Mouse (Mus musculus): ENCODE measurements around the gene H3f3a. TPM values are rescaled to one million over a fixed set of nuclear protein-coding genes. Genes with fewer than 3 reads are reported as not detected.

H3f3a gene
- total RNA-seq, 2 experiments from 2014 or later, result 959 to 1,008 TPM

DNA sequence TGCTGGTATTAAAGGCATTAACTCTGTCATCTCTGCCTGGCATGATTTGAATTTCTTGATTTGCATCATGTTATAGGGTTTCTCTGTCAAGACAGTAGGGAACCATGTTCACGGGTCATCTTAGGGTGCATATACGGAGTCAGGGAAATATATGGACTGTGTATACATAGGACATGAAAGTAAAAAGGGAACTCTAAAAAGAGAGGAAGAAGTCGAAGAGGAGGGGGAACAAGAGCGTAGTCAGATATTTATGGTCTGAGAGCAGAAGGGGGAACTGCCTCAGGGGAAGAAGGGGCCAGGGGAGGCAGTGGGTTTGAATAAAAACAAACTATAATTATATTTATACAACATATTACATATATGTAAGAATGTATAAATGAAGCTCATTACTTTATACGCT is 8.5 kb upstream of the H3f3a start:
- DNase-seq, result no peak

DNA sequence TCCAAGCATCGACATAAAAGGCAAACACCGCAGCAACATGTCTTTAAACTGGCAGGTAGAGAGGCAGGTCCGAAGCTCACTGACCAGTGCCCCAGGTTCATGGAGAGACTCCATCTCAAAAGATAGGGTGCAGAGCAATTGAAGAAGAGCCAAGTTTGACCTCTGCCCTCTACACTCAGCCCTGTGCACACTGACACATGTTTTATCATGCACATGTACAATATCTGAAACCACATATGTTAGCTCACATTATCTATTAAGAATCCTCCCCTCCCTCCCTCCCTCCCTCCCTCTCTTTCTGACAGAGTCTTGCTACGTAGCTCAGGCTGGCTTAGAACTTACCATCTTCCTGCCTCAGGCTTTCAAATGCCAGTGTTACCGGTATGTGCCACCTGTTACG is 7.4 kb upstream of the H3f3a start:
- no peak for DNase-seq

DNA sequence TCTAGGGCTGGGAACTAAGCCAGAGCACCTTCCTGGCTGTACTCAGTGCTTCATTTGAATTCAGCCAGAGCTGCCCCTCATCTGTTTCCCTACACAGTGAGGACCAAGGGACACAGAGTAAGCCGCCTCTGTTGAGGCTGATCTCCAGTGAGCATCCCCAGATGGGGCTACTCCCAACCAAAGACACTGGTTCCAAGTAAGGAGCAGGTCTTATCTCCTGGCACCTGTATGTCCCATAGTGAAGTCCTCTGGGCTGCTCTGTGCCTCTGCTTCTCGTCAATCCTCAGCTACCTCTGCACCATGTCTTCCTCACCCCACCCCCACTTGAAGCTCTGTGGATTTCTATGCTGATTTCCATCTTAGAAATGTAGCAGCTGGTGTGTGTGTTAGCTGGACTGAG is 4.3 kb upstream of the H3f3a start:
- no peak for DNase-seq

DNA sequence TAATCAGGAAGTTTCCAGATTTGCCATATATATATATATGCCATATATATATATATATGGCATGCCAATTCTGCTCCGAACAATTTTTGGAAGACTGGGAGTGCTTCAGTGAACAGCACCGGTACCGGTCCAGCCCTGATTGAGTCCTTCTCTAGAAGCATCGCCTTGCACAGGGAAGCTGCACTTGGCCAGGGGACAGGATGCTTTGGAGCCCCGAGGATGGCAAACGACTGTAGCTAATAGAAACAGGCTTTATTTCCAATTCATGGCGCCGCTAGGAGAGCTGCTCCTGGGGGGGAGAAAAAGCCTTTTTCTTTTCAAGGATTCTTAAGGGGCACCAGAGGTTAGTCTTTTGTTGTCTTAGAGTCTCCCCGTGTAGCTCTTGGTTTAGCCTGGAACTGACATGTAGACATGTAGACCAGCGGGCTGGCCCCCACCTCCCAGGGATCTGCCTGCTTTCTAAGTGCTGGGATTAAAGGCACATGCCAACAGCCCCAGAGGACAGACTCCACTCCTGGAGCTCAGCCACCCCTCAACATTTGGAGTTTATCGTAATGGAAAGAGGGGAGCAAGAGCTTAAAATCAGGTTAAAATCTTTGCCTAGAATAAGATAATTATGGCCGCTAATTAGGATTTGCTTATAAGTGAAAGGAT is 1.8 kb upstream of the H3f3a start:
- peak; percentile 27 for DNase-seq

DNA sequence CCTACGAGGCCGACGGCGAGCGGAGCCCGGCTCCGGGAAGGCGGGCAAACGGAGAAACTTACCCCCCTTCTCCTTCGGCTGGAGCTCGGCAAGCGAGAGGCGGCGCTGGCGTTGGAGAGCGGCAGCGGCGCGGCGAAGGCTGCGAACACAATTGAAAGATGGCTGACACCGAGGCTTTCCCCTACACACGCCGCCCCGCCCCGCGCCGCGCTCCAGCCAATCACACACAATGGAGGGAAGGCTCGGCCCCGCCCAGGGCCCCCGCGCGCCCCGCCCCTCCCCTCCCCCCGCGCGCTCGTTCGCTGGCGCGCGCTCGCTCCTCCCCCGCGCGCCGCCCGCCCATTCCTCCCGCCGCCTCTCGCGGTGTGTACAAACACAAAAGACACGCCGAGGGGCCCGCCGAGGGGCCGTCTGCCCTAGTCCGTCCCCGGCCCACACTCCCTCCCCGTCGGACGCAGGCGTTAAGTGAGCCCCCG is 296 bp downstream of the H3f3a start:
- DNase-seq, result peak; percentile 97

DNA sequence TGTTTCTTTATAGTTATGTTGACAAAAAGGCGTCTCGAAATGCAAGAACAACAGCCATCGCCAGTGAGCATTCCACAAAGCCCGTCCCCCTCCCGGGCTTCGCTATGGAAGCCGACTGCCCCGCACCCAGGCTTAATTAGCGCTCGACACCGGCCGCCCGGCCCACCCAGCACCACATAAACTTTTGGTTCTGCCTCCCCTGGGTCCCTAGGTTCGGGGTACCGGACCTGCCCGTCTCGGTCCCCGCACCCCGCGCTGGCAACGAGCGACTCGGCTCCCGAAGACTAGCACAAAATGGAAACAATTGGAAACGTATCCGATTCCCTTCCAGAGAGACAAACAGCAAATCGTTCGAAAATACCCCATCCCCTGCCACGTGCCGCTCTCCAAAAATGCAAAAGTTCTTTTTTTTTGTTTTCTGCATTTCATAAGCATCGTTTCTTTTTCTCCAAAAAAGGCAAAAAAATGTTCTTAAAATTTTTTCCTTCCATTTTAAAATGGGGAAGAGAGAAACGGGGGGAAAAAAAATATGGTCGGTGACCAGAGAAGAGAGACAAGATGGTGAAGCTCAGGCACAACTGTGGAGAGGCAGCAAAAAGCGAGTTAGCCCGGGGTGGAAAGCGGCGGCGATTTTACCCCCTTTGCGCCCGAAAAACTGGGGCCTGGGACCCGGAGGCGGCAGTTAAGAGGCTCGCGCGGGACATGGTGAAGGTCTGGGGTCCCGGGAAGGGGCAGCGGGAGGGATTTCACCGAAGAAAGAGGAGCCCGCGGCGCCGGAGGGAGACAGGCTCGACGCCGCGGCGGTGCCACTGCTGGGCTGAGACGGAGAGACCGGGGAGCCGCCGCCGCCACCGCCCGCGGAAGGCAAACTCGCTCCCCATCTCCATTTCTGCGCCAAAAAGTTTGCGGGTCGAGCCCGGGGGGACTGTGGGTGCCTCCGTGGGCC is 1.0 kb downstream of the H3f3a start:
- DNase-seq, result peak; percentile 65

DNA sequence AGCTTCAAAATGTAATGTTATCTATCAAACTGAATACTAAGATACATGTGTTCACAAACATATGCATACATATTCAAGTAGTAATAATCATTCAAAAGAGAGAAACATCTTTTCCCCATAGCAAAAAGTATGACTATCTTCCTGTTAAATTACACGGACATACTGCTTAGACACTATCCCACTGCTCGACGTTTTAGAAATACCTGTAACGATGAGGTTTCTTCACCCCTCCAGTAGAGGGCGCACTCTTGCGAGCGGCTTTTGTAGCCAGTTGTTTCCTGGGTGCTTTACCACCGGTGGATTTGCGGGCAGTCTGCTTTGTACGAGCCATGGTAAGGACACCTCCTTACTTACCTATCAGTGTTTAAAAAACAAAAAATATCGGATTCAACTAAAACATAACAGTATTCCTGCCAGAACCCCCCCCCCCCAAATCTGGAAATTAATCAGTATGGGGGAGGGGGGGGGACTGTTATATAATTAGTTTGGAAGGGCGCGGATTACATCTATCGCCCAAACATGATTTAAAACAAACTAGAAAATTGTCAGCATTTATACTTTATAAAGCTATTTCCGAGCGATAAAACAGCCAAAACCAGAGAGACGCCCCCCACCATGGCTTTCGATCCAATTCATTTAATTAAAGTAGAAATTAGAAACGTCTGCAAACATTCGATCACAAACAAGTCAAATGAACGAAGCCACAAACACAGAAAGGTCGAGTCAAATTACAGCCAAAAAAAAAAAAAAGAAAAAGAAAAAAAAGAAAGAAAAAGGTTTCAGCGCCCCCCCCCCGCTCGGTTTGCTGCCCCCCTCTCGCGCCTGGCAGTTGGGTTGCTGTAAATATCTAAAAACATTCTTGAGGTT is 1.9 kb downstream of the H3f3a start:
- DNase-seq, result no peak

DNA sequence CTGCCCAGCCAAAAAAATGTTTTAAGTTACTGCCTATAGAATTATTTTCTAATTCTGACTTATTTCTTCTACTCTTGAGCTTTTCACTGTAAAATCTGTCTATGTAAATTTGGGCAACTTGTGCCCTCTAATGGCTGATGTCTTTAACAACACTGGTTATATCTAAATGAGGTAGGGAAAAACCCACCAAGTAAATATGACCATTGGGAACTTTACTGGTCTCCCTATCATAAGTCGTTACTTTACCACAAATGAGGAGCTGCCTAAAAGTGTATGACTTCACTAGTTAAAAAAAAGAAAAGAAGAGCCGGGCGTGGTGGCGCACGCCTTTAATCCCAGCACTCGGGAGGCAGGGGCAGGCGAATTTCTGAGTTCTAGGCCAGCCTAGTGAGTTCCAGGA is 2.8 kb downstream of the H3f3a start:
- no peak for DNase-seq

DNA sequence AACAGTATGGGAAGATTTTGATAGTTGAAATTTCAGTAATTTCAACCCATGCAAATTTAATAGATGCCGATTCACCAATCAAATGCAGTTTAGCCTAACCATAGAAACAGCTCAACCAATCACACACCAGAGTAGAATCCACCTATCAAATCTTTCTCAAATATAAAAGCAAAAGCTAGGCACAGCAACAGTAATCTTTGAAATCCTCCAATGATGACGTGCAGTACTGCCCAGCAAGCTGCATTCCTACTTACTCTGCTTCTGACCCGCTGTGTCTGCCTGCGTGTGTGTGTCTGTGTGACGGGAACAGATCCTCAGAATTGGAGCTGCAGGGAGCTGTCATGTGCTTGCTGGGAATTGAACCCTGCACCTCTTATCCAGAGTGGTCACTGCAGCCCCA is 4.9 kb downstream of the H3f3a start:
- DNase-seq, result no peak

DNA sequence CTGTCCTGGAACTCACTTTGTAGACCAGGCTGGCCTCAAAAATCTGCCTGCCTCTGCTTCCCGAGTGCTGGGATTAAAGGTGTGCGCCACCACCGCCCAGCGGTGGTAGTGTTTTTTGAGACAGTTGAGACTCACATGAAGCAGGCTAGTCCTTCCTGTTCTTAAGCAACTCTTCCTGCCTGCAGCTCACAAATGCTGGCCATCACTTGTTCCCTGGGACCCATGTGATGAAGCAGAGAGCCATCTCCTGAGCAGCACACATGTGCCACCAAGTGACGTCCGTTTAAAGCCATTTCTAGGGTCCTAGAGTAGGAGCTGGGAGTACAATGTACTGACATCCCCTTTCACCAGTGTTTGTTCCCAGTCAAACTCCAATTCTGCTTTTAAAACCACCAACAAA is 9.9 kb downstream of the H3f3a start:
- DNase-seq, result no peak

DNA sequence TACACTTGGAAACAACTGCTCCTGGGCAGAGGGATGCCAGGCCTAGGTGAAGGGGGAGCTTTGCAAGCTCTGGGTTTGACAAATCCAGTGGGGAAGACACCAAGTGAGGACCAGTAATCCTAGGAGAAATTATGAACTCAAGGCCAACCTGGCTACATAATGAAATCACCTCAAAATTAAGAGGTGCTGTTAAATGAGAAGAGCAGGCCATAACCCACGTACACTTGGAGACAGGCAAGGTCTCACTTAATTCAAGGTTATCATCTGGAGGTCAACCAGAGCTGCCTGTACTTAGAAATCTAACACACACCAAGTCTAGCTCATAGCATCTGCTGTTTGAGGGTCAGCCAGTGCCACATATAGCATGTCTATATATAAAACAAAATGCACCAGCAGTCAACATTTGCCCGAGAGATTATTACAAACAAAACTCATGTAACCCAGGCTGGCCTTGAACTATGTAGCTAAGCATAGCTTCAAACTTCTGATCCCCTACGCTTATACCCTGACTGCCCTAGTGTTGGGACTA is 12.2 kb downstream of the H3f3a start:
- DNase-seq, result no peak

DNA sequence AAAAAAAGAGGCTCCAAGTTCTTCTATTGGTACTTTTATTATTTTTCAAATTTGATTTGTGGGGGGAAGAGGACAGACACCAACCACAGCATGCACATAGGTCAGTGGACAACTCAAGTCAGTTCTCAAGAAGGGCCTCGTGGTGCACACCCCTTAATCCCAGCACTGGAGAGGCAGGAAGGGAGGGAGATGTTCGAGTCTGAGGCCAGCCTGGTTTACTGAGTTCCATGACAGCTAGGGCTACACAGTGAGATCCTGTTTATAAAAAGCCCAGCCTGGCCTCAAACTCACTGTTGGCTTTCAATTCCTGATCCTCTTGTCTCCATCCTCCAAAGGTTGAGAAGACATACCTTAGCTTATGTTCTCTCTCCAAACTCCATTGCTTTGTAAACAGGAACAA is 12.9 kb downstream of the H3f3a start:
- no peak for DNase-seq

DNA sequence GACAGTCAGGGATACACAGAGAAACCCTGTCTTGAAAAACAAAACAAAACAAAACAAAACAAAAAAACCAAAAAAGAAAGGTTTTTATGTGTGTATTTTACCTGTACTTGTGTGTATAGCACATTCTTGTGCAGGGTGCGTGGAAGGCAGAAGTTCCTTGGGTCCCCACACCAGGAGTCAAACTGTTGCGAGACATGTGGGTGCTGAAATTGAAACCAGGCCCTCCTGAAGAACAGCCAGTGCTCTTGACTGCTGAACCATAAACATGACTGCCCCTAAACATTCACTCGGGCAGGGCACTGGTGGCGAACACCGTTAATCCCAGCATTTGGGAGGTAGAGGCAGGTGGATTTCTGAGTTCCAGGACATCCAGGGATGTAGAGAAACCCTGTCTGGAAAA is 13.7 kb downstream of the H3f3a start:
- DNase-seq, result no peak

DNA sequence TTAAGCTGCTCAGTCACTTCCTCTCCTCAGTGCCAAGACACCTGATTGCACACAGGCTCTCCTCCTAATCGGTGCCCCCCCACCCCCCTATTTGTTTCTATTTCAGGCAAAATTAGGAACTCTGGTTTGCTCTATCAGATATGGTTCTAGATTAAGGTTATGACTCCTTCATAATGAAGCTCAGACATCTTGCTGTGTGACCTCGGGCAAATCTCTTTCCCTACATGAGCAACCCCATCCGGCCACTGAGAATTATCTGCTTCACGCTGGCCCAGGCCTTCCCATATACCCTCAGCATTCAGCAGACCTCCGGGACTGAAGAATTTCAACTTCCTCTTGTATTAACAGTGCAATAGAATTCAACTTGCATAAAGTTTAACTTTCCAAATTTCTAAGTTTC is 14.5 kb downstream of the H3f3a start:
- DNase-seq, result no peak

DNA sequence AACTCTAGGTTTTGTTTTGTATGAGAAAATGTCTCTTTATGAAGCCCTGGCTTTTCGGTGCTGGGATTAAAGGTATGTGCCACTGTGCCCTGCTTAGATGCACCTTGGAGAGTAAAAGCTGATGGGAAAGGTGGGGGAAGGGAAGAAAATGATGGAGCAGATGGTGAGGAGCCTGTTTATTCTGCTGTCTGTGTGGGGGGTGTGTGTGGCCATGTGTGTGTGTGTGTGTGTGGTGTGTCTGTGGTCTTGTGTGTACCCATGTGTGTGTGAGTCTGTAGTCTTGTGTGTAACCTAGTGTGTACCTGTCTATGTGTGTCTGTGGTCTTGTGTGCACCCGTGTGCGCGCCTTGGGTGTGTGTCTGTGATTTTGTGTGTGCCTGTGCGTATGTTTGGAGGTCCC is 15.1 kb downstream of the H3f3a start:
- DNase-seq, result no peak

DNA sequence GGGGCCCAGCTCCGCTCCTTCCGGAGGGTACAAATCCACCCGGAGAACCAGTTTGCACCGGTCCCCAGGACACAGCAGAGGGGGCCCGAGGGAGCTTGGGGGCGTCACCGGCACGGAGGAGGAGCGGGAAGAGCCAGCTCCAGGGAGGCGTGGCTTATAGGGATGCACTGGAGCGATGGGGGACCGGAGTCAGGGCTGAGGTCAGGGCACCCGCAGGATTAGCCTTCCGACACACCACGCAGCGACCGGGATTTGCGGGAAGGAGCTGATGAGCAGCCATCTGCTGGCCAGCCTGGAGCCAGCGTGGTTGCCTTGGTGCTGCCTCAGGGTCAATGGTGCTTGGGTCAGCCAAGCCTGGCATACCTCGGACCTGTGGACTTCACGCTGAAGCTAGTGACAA is 19.6 kb downstream of the H3f3a start:
- DNase-seq, result peak; percentile 58

DNA sequence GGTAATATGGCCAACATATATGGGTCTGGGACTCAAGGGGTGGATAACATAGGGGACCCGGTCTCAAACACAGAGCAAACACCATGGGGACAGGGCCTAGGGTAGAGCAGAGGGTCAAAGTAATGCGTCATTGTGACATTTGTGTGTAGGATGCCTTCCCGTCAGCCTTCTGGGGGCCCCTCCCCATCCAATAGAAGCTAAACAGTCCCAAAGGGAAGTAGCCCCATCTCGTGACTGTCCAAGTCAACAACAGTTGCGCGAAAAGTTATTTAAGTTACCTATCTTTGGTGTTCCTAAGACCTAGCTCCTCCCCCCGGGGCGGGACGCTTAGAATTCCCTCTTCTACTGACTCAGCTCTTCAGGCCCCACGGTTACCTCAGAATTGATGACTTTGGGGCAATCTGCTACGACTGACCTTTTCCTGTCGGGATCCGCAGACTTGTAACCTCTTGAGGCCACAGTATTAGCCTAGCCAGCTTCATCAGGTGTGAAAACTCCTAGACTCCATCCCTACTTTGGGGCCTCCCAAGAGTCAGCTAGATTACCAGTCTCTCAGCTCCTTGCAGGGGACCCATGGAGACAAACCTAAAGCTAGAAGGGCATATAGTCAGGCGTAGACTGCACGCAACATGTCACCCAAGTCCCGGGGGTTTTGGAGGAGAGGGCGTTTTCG is 20.2 kb downstream of the H3f3a start:
- DNase-seq, result no peak

DNA sequence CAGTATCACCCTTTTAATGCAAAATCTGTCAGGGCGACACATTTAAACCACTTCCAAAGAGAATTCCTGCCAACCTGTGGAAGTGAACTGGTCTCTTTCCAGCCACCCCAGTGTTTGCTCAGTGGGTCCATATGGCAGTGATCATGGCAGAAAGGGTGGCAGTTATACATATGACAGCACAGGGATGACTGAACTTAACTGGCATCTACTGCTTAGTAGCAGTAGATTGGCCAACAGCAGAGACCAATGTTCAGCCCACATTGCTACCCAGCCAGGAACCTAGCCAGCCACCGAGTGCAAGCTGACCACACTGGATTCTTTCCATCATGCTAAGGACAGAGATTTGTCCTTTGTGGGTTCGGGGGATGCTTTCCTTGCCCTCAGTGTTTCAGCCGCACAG is 20.9 kb downstream of the H3f3a start:
- no peak for DNase-seq

DNA sequence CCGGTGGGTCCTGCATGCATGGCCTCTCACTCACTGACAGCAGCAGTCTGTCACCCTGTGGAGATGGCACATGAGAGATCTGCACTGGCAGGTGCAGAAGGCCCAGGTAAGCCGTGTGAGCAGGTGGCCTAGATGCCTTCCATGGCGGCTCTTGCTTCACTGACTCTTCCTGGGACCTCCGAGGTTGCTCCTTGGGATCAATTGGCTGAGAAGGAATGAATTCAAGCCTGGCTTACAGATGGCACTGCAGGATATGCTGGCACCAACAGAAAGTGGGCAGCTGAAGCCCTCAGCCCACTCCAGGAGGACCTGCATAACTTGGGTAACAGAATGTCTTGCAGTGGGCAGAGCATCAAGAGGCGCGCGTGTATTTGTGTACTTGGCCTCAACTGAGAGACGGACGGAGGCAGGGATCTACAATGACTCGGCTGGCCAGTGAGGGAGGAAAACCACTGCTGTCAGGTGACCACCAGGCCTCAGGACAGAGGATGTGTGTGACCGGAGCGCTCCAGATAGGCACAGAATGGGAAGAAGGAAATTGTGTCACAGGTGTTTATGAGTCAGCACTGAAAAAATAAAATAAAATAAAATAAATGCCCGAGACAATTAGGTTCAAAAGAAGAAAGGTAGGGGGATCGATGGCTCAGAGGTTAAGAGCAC is 21.8 kb downstream of the H3f3a start:
- no peak for DNase-seq

DNA sequence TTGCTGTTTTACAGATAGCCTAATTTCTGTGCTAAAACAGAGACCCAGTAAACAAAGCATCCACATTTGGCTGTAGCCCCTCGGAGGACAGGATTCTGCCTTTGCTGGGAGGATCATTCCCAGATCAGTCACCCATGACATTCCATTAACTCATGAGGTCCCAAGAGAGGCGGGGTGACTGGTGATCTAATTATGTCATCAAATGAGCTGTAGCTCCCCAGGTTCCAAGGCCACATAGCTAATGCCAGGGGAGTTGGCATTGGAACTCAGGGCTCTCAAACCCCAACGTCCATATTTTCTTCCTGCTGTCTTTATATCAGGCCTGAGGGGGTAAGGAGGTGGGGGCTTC is 30.2 kb downstream of the H3f3a start:
- no peak for DNase-seq

DNA sequence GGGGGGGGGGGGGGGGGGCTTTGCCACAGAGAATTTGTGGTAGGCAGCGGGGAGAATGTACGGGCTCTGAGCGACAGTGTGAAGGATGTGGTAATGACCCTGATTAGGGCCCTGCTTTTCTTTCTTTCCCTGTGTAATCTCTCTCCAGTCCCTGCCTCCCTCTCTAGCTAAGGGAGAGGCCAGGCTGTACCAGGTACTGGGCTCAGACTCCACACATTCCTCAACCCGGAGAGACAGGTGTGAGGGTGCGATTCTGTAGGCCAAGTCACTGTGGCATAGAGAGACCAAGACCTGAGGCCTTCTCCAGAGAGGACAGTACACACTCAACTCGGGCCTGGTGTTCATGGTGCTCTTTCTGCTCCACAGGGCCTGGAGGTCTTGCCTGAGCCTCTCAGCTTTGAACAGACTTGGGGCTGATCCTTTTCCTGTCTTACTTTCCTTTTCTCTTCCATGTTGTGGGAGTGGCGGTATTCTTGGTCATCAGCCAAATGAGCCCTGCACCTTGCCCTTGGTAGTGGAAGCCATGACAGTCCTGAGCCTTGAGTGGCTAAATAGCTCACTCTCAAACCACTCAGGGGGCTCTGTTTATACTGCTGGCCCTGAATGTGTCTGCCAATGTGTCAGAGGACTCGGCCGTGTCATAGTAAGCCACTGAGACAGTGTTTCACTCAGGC is 30.7 kb downstream of the H3f3a start:
- no peak for DNase-seq

Data from heart, postnatal 4 days (tissue).